Mouse (Mus musculus): ENCODE measurements at regions not wholly inside any gene's neighbourhood (a gene's known extent, or its start where the extent isn't known, plus 50 kb on each side); places are given as distances from the start of the nearest gene placed in this dataset.

DNA sequence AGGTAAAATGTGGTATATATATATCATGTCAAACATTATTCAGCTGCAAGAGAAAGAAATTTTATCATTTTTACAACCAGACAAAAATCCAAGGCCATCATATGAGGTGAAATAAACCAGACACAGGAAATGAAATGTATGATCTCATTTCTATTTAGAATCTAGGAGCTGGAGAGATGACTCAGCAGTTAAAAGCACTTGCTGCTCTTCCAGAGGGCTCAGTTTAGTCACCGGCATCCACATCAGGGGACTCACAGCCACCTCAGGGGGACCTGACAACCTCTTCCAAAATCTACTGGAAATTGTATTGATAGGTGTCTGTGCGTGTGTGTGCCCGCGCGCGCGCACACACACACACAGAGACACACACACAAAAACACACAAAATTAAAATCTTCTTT lies 98.3 kb downstream of the Polr2m start:
- Histone ChIP-seq H3K4me1 (ENCODE audit: control insufficient read depth in 1 of 2, insufficient read depth in 2 of 2, low read length in 2 of 2) (no peaks in the 10 kb centered on the region), H3K9ac (ENCODE audit: control insufficient read depth, low read depth, low read length, poor library complexity, severe bottlenecking) (no peak overlapping the region), H3K27me3 (ENCODE audit: control insufficient read depth in 1 of 2, insufficient read depth in 2 of 2, low read length in 2 of 2) (peaks cover 1 to 12% of the 10 kb centered on the region in 2 experiments; a peak in 3 of 4 replicates), H3K4me3 (ENCODE audit: control insufficient read depth in 1 of 2, insufficient read depth in 1 of 2, low read depth in 2 of 2, low read length in 2 of 2) (no peak overlapping the region), H3K79me2 (ENCODE audit: control insufficient read depth, insufficient read depth, low read length, poor library complexity) (no peaks in the 10 kb centered on the region), H3K27ac (ENCODE audit: control insufficient read depth, low read depth, low read length) (no peak overlapping the region), H3K9me3 (replicated peaks; ENCODE audit: insufficient read depth, low read length) (no peaks in the 10 kb centered on the region), H3K36me3 (ENCODE audit: control insufficient read depth in 1 of 2, insufficient read depth in 2 of 2, low read length in 2 of 2) (no peaks in the 10 kb centered on the region)
- TF ChIP-seq ETS1 (IDR thresholded peaks at IDR 0.05; ENCODE audit: low read depth, low read length) (no peak), SIN3A (IDR thresholded peaks at IDR 0.05; ENCODE audit: low read length) (no peak), MYC (IDR thresholded peaks at IDR 0.05; ENCODE audit: low read depth, low read length) (no peak), ZNF384 (IDR thresholded peaks at IDR 0.05; ENCODE audit: low read depth, low read length) (no peak), E2F4 (IDR thresholded peaks at IDR 0.05; ENCODE audit: borderline replicate concordance, low read depth, low read length) (no peak), TBP (IDR thresholded peaks at IDR 0.05; ENCODE audit: low read depth, low read length) (no peak), RAD21 (IDR thresholded peaks at IDR 0.05; ENCODE audit: low read depth, low read length) (no peak), ZC3H11A (IDR thresholded peaks at IDR 0.05; ENCODE audit: low read depth, low read length) (no peak), POLR2A (IDR thresholded peaks at IDR 0.05; ENCODE audit: control insufficient read depth in 1 of 2, insufficient read depth in 1 of 2, low read depth in 1 of 2, low read length in 2 of 2, poor library complexity in 1 of 2) (no peak), MEF2A (IDR thresholded peaks at IDR 0.05; ENCODE audit: extremely low read depth, insufficient replicate concordance, low read depth, low read length, poor library complexity, severe bottlenecking) (no peak), TAL1 (IDR thresholded peaks at IDR 0.05; ENCODE audit: low read length) (no peak)
- DNase-seq (ENCODE audit: low read depth, low spot score): no peak

DNA sequence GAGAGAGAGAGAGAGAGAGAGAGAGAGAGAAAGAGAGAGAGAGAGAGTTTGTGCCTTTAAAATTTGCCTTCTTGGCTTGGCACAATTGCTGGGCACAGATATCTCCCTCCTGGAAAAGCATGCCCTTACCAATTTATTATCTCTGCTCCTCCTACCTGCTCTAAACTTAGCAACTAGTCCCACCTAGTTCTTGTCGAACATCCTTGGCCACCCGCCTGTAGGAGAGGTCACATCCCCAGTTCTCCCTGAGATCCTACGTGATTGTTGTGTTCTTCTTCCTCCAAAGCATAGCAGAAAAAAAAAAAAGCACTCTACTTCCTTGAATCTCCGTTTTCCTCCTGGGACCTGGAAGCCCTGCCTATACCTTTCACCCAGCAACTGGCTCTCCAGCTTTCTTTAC lies 101.8 kb downstream of the Polr2m start:
- DNase-seq (ENCODE audit: low read depth, low spot score): no peak
- H3K9ac ChIP-seq (ENCODE audit: control insufficient read depth, low read depth, low read length, poor library complexity, severe bottlenecking): no peak overlapping the region
- no peak overlapping the region for H3K4me3 ChIP-seq (ENCODE audit: control insufficient read depth in 1 of 2, insufficient read depth in 1 of 2, low read depth in 2 of 2, low read length in 2 of 2)
- H3K4me1 ChIP-seq (ENCODE audit: control insufficient read depth in 1 of 2, insufficient read depth in 2 of 2, low read length in 2 of 2): no peaks in the 10 kb centered on the region
- peaks cover 5 to 16% of the 10 kb centered on the region in 2 experiments for H3K27me3 ChIP-seq (ENCODE audit: control insufficient read depth in 1 of 2, insufficient read depth in 2 of 2, low read length in 2 of 2)
- no peaks in the 10 kb centered on the region for H3K9me3 ChIP-seq (replicated peaks; ENCODE audit: insufficient read depth, low read length)
- no peaks in the 10 kb centered on the region for H3K79me2 ChIP-seq (ENCODE audit: control insufficient read depth, insufficient read depth, low read length, poor library complexity)
- H3K36me3 ChIP-seq (ENCODE audit: control insufficient read depth in 1 of 2, insufficient read depth in 2 of 2, low read length in 2 of 2): no peaks in the 10 kb centered on the region
- TF ChIP-seq RAD21 (IDR thresholded peaks at IDR 0.05; ENCODE audit: low read depth, low read length): no peak
- no peak for TF ChIP-seq ZKSCAN1 (IDR thresholded peaks at IDR 0.05; ENCODE audit: low read depth, low read length)
- no peak for TF ChIP-seq HCFC1 (IDR thresholded peaks at IDR 0.05; ENCODE audit: low read depth, low read length)
- TF ChIP-seq POLR2A (IDR thresholded peaks at IDR 0.05; ENCODE audit: control insufficient read depth in 1 of 2, insufficient read depth in 1 of 2, low read depth in 1 of 2, low read length in 2 of 2, poor library complexity in 1 of 2): no peak
- no peak for TF ChIP-seq E2F4 (IDR thresholded peaks at IDR 0.05; ENCODE audit: borderline replicate concordance, low read depth, low read length)
- TF ChIP-seq SIN3A (IDR thresholded peaks at IDR 0.05; ENCODE audit: low read length): no peak
- no peak for TF ChIP-seq MXI1 (IDR thresholded peaks at IDR 0.05; ENCODE audit: low read depth, low read length)
- TF ChIP-seq POLR2AphosphoS5 (IDR thresholded peaks at IDR 0.05; ENCODE audit: borderline replicate concordance, low read depth, low read length): no peak
- no peak for TF ChIP-seq MYB (IDR thresholded peaks at IDR 0.05; ENCODE audit: low read depth, low read length)
- no peak for TF ChIP-seq EP300 (IDR thresholded peaks at IDR 0.05; ENCODE audit: low read depth in 1 of 2, low read length in 2 of 2)
- no peak for TF ChIP-seq BHLHE40 (IDR thresholded peaks at IDR 0.05; ENCODE audit: borderline replicate concordance, low read depth, low read length)
- H3K27ac ChIP-seq (ENCODE audit: control insufficient read depth, low read depth, low read length): no peak overlapping the region
